Mouse (Mus musculus) embryonic stem cell, embryonic (primary cell): ENCODE results near the gene Xrn2.
"Not testable (repeated sequence)": the region's sequence is repeated elsewhere in the genome, so short reads cannot be mapped to it uniquely, and the experiment has no call there.

ENCODE experiments used
- CTCF ChIA-PET, 4 experiments: fragments of 300-600 bp in 2 of 4; fragments of 350-600 bp in 2 of 4; sonication (Branson Sonifier 250); formaldehyde crosslinking; loops; one replicate each; lab custom pipeline; 2022; ENCODE audit warnings: inconsistent platforms in 2 of 4; lab: Charles Lee
- POLR2A ChIA-PET, 4 experiments: fragments of 300-600 bp in 2 of 4; fragments of 350-600 bp in 2 of 4; sonication (Branson Sonifier 250); formaldehyde crosslinking; loops; one replicate each; lab custom pipeline; 2022; ENCODE audit warnings: antibody characterized with exemption in 4 of 4, inconsistent platforms in 1 of 4; lab: Charles Lee

Gene Xrn2

DNA sequence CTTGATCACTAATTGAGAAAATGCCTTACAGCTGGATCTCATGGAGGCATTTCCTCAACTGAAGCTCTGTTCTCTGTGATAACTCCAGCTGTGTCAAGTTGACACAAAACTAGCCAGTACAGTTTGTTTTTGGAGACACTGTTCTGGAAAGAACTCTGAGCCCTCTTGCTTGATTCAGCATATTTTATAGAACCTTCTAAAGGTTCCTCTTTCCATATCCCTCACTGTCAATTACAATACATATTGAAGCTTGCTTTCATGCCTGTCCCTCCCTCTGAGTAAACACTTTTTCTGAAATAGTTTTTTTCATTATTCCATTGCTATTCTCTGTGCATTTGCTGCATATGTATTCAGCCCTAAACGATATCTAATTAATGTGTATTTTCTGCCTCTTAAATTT, 9.2 kb downstream of the Xrn2 start:
- POLR2A ChIA-PET = interaction anchor here in 2 of 4 experiments (1.2 to 14.7 kb wide), 4 partner anchors 9 to 11 kb away, joined by 6 to 275 read pairs (median 24); partner anchors contain the start of gene Xrn2 (in 2 of the 2)
- CTCF ChIA-PET = not testable (repeated sequence)

- ChIA-PET POLR2A (no interaction called here), CTCF (no interaction called here)
Measured at GRCm38 (mm10) chr2:147023067-147023466, 10.3 kb downstream of the Xrn2 start.

DNA sequence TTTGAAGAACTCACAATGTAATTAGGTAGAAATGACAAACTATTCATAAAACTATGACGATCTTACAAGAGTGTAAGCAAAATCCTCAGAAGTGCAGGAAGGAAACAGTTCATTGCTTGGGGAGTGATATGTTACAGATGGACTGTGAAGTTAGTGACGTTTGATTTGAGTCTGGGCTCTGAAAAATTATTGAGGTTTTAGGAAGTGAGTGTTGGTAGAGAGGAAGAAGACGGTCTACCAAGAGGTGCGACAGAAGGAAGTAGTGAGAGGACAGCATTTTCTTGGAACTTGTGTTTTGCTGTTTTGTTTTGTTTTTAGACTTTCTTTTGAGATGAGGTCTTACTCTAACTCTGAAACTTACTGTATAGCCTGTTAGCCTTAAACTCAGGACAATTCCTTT, 10.8 kb downstream of the Xrn2 start:
- POLR2A ChIA-PET = interaction anchor here in 3 of 4 experiments (0.9 to 19.3 kb wide), 3 partner anchors 8 to 391 kb away, joined by 3 to 275 read pairs (median 3); partner anchors contain the start of gene Xrn2 (in 1 of the 3)

GRCm38 (mm10) chr2:147033065-147033464, 20.3 kb downstream of the Xrn2 start:
- POLR2A ChIA-PET = interaction anchor here (0.6 to 19.3 kb wide), 11 partner anchors 14 to 1295 kb away, joined by 3 to 275 read pairs (median 4); partner anchors contain the start of gene Xrn2 (in 4 of the 4)
- CTCF ChIA-PET = interaction anchor here in 1 of 4 experiments (1.4 kb wide), 1 partner anchor 73 kb away, joined by 6 read pairs; no protein-coding TSS in a partner anchor

More for the DNA sequence above, 10.8 kb downstream of the Xrn2 start:
- CTCF ChIA-PET = no interaction called here

DNA sequence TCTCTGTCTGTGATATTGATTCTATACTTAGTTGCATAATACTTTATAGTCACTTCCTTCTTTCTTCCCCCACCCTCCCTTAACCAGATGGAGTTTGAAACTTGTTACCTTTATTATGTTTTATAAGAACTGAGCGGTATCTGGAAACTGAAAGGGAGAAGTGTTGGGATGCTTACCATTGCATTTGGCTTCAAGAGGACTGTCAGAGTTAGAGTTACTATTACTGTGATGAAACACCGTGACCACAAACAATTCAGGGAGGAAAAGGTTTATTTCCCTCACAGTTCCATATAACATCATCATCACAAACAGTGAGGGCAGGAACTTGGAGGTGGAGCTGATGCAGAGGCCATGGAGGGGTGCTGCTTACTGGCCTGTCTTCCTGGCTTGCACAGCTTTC, 23.1 kb downstream of the Xrn2 start:
- POLR2A ChIA-PET = interaction anchor here in 1 of 4 experiments (0.9 to 19.3 kb wide), 4 partner anchors 9 to 43 kb away, joined by 3 to 275 read pairs (median 6); partner anchors contain the start of gene Xrn2
- CTCF ChIA-PET = no interaction called here

- CTCF ChIA-PET = interaction anchor here in 1 of 4 experiments (0.6 kb wide), 1 partner anchor 140 kb away, joined by 3 read pairs; no protein-coding TSS in a partner anchor
- POLR2A ChIA-PET = interaction anchor here in 2 of 4 experiments (1.5 to 2.5 kb wide), 4 partner anchors 15 to 34 kb away, joined by 3 to 15 read pairs (median 6); partner anchors contain the start of gene Xrn2 (in 2 of the 2)
Measured at GRCm38 (mm10) chr2:147047051-147047450, 34.3 kb downstream of the Xrn2 start.

DNA sequence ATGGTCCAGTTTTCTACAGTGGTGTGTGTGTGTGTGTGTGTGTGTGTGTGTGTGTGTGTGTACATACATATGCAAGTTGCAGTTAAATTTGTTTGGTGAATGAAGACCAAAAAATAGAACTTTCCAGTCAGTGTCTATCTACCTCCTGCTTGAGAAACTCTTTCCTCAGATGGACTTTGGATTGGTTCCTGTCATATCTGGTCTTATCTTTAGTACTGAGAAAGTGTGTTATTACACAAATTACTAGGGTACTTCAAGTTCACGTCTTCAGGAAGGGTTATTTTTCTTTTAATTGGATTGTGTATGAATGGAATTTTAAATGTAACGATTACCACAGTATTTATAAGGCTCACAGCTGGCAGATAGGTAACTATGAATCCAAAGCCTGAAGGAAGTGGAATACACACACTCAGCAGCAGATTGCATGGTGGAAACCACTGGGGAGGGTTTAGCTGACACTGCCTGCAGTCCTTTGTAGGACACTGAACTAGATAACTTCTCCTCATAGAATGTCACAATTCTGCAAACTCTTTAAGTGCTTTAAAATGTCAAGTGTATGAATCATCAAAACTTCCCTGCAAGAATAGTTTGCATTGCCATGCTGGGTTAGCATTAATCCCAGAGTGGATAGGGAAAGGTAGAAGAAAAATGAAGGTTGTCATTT, 40.6 kb downstream of the Xrn2 start:
- CTCF ChIA-PET = no interaction called here
- POLR2A ChIA-PET = interaction anchor here in 2 of 4 experiments (0.9 to 1.4 kb wide), 2 partner anchors 14 to 40 kb away, joined by 3 read pairs; partner anchors contain the start of gene Xrn2 (in 1 of the 2)

GRCm38 (mm10) chr2:147067480-147068246, 54.9 kb downstream of the Xrn2 start:
- CTCF ChIA-PET = no interaction called here
- POLR2A ChIA-PET = interaction anchor here in 3 of 4 experiments (0.8 to 3.2 kb wide), 10 partner anchors 11 to 55 kb away, joined by 3 to 23 read pairs (median 3); partner anchors contain the start of gene Xrn2 (in 3 of the 3)

- ChIA-PET CTCF (interaction anchor here in 2 of 4 experiments (0.6 kb wide), 2 partner anchors 109 to 981 kb away, joined by 3 read pairs; no protein-coding TSS in a partner anchor), POLR2A (interaction anchor here in 2 of 4 experiments (0.8 to 2.5 kb wide), 6 partner anchors 32 to 305 kb away, joined by 3 to 9 read pairs (median 6); partner anchors contain the start of gene Xrn2 (in 2 of the 2))
Measured at GRCm38 (mm10) chr2:147069077-147069476, 56.3 kb downstream of the Xrn2 start.

- ChIA-PET CTCF (no interaction called here), POLR2A (interaction anchor here in 1 of 4 experiments (1.6 to 2.5 kb wide), 2 partner anchors 13 to 57 kb away, joined by 3 to 9 read pairs; partner anchors contain the start of gene Xrn2)
Measured at GRCm38 (mm10) chr2:147070305-147070704, 57.5 kb downstream of the Xrn2 start.

GRCm38 (mm10) chr2:147073962-147074361, 61.2 kb downstream of the Xrn2 start:
- CTCF ChIA-PET = interaction anchor here in 1 of 4 experiments (0.6 kb wide), 1 partner anchor 38 kb away, joined by 3 read pairs; no protein-coding TSS in a partner anchor
- POLR2A ChIA-PET = interaction anchor here in 2 of 4 experiments (1.1 to 2.3 kb wide), 4 partner anchors 33 to 62 kb away, joined by 3 to 7 read pairs (median 6); partner anchors contain the start of gene Xrn2 (in 2 of the 2)

GRCm38 (mm10) chr2:147074399-147074798, 61.6 kb downstream of the Xrn2 start:
- ChIA-PET CTCF (interaction anchor here in 1 of 4 experiments (0.6 kb wide), 1 partner anchor 38 kb away, joined by 3 read pairs; no protein-coding TSS in a partner anchor), POLR2A (interaction anchor here in 2 of 4 experiments (1.0 to 2.3 kb wide), 5 partner anchors 34 to 62 kb away, joined by 3 to 7 read pairs (median 5); partner anchors contain the start of gene Xrn2 (in 2 of the 2))

GRCm38 (mm10) chr2:147082391-147082790, 69.6 kb downstream of the Xrn2 start:
- CTCF ChIA-PET = no interaction called here
- POLR2A ChIA-PET = interaction anchor here in 1 of 4 experiments (1.1 to 2.2 kb wide), 2 partner anchors 14 to 69 kb away, joined by 3 to 9 read pairs; partner anchors contain the start of gene Xrn2

DNA sequence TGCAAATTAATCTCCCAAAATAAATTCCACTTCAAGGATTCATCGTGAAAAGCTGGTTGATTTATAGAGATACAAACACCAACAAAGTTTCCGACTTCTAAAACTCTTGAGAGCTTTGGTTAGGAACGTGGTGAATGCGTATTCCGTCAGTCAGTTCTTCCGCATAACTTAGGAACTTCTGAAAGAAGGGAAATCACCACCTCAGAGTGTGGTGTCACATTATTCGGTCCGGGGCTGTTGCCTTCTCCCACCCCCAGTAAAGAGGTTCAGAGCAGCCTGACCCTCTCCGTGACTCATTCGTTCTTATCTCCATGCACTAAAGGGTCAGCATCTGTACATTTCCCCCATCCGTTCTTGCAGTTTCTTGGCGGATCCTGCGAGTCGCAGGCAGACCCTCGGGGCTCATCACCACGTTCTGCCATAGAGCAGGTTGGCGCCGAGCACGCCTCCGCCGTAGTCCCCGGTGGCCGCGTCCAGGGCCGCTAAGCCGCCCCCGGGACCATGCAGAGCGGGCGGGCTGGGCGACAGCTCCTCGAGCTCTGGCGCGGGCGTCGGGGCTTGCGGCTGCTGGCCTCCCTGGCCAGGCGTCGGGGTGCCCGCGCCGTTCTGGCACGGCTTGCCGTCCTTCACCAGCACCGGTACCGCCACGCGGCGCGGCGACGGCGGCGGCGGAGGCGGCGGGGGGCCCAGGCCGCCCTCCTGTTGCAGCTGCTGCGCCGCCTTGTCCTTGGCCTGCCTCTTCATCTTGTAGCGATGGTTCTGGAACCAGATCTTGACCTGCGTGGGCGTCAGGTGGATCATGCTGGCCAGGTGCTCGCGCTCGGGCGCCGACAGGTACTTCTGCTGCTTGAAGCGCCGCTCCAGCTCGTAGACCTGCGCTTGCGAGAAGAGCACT, 70.9 kb downstream of the Xrn2 start:
- POLR2A ChIA-PET = interaction anchor here in 2 of 4 experiments (1.0 to 2.2 kb wide), 4 partner anchors 15 to 72 kb away, joined by 3 to 9 read pairs (median 6); partner anchors contain the start of gene Xrn2 (in 2 of the 2)
- CTCF ChIA-PET = interaction anchor here in 1 of 4 experiments (0.6 kb wide), 1 partner anchor 103 kb away, joined by 3 read pairs; no protein-coding TSS in a partner anchor

GRCm38 (mm10) chr2:147084366-147085071, 71.7 kb downstream of the Xrn2 start:
- CTCF ChIA-PET = interaction anchor here in 1 of 4 experiments (1.1 kb wide), 1 partner anchor 125 kb away, joined by 4 read pairs; no protein-coding TSS in a partner anchor
- POLR2A ChIA-PET = interaction anchor here in 2 of 4 experiments (0.6 to 3.2 kb wide), 7 partner anchors 57 to 229 kb away, joined by 3 to 18 read pairs (median 3); partner anchors contain the start of genes Xrn2 (in 2 of the 2) and Nkx2-2 (in 1 of the 2)
